Mouse (Mus musculus): Measurements from ENCODE around the gene Aida. TPM values are rescaled to one million over a fixed set of nuclear protein-coding genes. Genes with fewer than 3 reads are reported as not detected.

The Aida gene
- polyA plus RNA-seq, 1 experiment from 2014 or later: 25.2 TPM

GRCm38 (mm10) chr1:183366361-183366760 is 70.0 kb downstream of the Aida start:
- WGBS: 91% methylated on average over 5 of the region's 5 CpGs
- Histone ChIP-seq H3K4me2 (no peak overlapping the region), H3K4me3 (ENCODE audit: low read depth, low read length) (no peak overlapping the region), H3K9ac (no peak overlapping the region), H3K36me3 (ENCODE audit: insufficient read depth) (peaks cover 44% of the 10 kb centered on the region), H3K27ac (ENCODE audit: low read depth) (no peak overlapping the region), H3K4me1 (ENCODE audit: insufficient read depth) (no peaks in the 10 kb centered on the region; the same call in 1 of the 2 replicates), H3K27me3 (ENCODE audit: insufficient read depth, low read length) (no peaks in the 10 kb centered on the region), H3K9me3 (ENCODE audit: low read depth, low read length) (no peaks in the 10 kb centered on the region)
- DNase-seq (no peak), ATAC-seq (ENCODE audit: insufficient read depth) (no peak)
- TF ChIP-seq CTCF (IDR thresholded peaks at IDR 0.05; ENCODE audit: low read depth): no peak

GRCm38 (mm10) chr1:183368601-183369400 is 72.4 kb downstream of the Aida start:
- ATAC-seq (ENCODE audit: insufficient read depth) (peak; percentile 72), DNase-seq (peak; percentile 37)

GRCm38 (mm10) chr1:183369427-183370014 is 73.1 kb downstream of the Aida start, which contains the start of gene Mia3:
TSS of gene Mia3 (minus strand) at chr1:183369553.
- Histone ChIP-seq H3K9me3 (ENCODE audit: low read depth, low read length) (no peaks in the 10 kb centered on the region), H3K27ac (ENCODE audit: low read depth) (peak within 1 kb of the TSS; percentile 73), H3K36me3 (ENCODE audit: insufficient read depth) (peaks cover 16% of the 10 kb centered on the region), H3K4me1 (ENCODE audit: insufficient read depth) (no peaks in the 10 kb centered on the region; the same call in 1 of the 2 replicates), H3K4me2 (peak within 1 kb of the TSS; percentile 80), H3K4me3 (ENCODE audit: low read depth, low read length) (peak within 1 kb of the TSS; percentile 93), H3K27me3 (ENCODE audit: insufficient read depth, low read length) (no peaks in the 10 kb centered on the region), H3K9ac (peak within 1 kb of the TSS; percentile 91)
- WGBS: 1% methylated on average over 47 of the region's 51 CpGs
- peak; percentile 13; the same call in 1 of the 2 replicates for TF ChIP-seq CTCF (IDR thresholded peaks at IDR 0.05; ENCODE audit: low read depth)
- ATAC-seq (ENCODE audit: insufficient read depth) (peak; percentile 98), DNase-seq (peak; percentile 97)

More at GRCm38 (mm10) chr1:183368601-183369400, 72.4 kb downstream of the Aida start:
- WGBS: 2% methylated on average over 54 of the region's 56 CpGs
- no peaks in the 10 kb centered on the region for H3K9me3 ChIP-seq (ENCODE audit: low read depth, low read length)
- H3K9ac ChIP-seq: peak overlapping the region; percentile 91
- peak overlapping the region; percentile 80 for H3K4me2 ChIP-seq
- peak overlapping the region; percentile 46; the same call in 1 of the 2 replicates for H3K27ac ChIP-seq (ENCODE audit: low read depth)
- peaks cover 23% of the 10 kb centered on the region for H3K36me3 ChIP-seq (ENCODE audit: insufficient read depth)
- 0 out of 2 replicates have a peak, but pooled peaks have one; percentile 8 for TF ChIP-seq CTCF (IDR thresholded peaks at IDR 0.05; ENCODE audit: low read depth)
- peak overlapping the region; percentile 93 for H3K4me3 ChIP-seq (ENCODE audit: low read depth, low read length)
- no peaks in the 10 kb centered on the region; the same call in 1 of the 2 replicates for H3K4me1 ChIP-seq (ENCODE audit: insufficient read depth)
- no peaks in the 10 kb centered on the region for H3K27me3 ChIP-seq (ENCODE audit: insufficient read depth, low read length)

GRCm38 (mm10) chr1:183374728-183375127 is 78.3 kb downstream of the Aida start:
- H3K4me3 ChIP-seq (ENCODE audit: low read depth, low read length): no peak overlapping the region
- no peak for ATAC-seq (ENCODE audit: insufficient read depth)
- H3K27me3 ChIP-seq (ENCODE audit: insufficient read depth, low read length): no peaks in the 10 kb centered on the region
- TF ChIP-seq CTCF (IDR thresholded peaks at IDR 0.05; ENCODE audit: low read depth): 0 out of 2 replicates have a peak, but pooled peaks have one; percentile 7
- WGBS: 75% methylated on average over 5 of the region's 5 CpGs
- no peaks in the 10 kb centered on the region for H3K4me1 ChIP-seq (ENCODE audit: insufficient read depth)
- H3K9me3 ChIP-seq (ENCODE audit: low read depth, low read length): no peaks in the 10 kb centered on the region
- DNase-seq: no peak
- no peaks in the 10 kb centered on the region for H3K36me3 ChIP-seq (ENCODE audit: insufficient read depth)
- H3K4me2 ChIP-seq: no peak overlapping the region
- no peak overlapping the region for H3K27ac ChIP-seq (ENCODE audit: low read depth)
- no peak overlapping the region for H3K9ac ChIP-seq

Other genes with a start within 250 kb of the Aida start
- gene Disp1, start 75.1 kb upstream of the Aida start, polyA plus RNA-seq (2014; fragmentation: Nextera tagmentation; extraction: Ambion mirVana): 7.8 and 9.1 TPM in 2 replicates
- 42.0 and 45.3 TPM in 2 replicates for gene Brox, start 679 bp downstream of the Aida start, polyA plus RNA-seq (2014; fragmentation: Nextera tagmentation; extraction: Ambion mirVana)
- 105 and 108 TPM in 2 replicates for gene Mia3, start 73.0 kb downstream of the Aida start, polyA plus RNA-seq (2014; fragmentation: Nextera tagmentation; extraction: Ambion mirVana)
- gene Taf1a, start 92.4 kb downstream of the Aida start, polyA plus RNA-seq (2014; fragmentation: Nextera tagmentation; extraction: Ambion mirVana): 20.5 and 21.6 TPM in 2 replicates
- gene Hhipl2, start 121.6 kb downstream of the Aida start, polyA plus RNA-seq (2014; fragmentation: Nextera tagmentation; extraction: Ambion mirVana): 0.14 TPM in 1 of 2 replicates, not detected in the other

All from lung, embryonic 14.5 days (tissue).